Mouse (Mus musculus) cerebellum, adult 2 months (tissue): Measurements from ENCODE around the gene Tmem95. TPM values are rescaled to one million over a fixed set of nuclear protein-coding genes. Genes with fewer than 3 reads are reported as not detected.
"Not testable (repeated sequence)": the region's sequence is repeated elsewhere in the genome, so short reads cannot be mapped to it uniquely, and the experiment has no call there.

Experiments
- DNase-seq, 2 experiments: peaks; one replicate each; pipeline ENCODE4 v3.0.0; 2021
- H3K27ac ChIP-seq: fragments of 200-500 bp; 2 replicates; pipeline ENCODE4 v1.5.1; 2012; ENCODE audit warnings: low read length, control low read depth, inconsistent platforms; ENCODE audit not compliant: insufficient read depth
- H3K27me3 ChIP-seq: fragments of 200-500 bp; 2 replicates; pipeline ENCODE4 v1.6.1; 2012; ENCODE audit warnings: inconsistent platforms, mild to moderate bottlenecking, low read length, moderate library complexity; ENCODE audit not compliant: control insufficient read depth, insufficient read depth
- H3K4me1 ChIP-seq: fragments of 200-500 bp; 2 replicates; pipeline ENCODE4 v1.6.1; 2011; ENCODE audit warnings: low read length; ENCODE audit not compliant: control insufficient read depth, insufficient read depth
- H3K4me3 ChIP-seq: fragments of 200-500 bp; replicated peaks from 2 replicates; pipeline ENCODE3; 2011; ENCODE audit warnings: mild to moderate bottlenecking, low read depth, low read length, control low read depth; ENCODE audit not compliant: insufficient read depth
- CTCF ChIP-seq: fragments of 200-500 bp; IDR thresholded peaks from 2 replicates; pipeline ENCODE4 v1.5.1; 2011; ENCODE audit warnings: low read depth, mild to moderate bottlenecking, control low read depth, low read length, moderate library complexity, borderline replicate concordance; ENCODE audit not compliant: insufficient read depth
- POLR2A ChIP-seq: fragments of 200-500 bp; IDR thresholded peaks from 2 replicates; pipeline ENCODE4 v1.6.1; 2011; ENCODE audit warnings: low read length, control low read depth, borderline replicate concordance; ENCODE audit not compliant: insufficient read depth
- WGBS: fragments of 180-500 bp; shearing (Covaris S2); methylation state at CpG from one replicate; pipeline ENCODE4 v1.1.7; 2018; 5-methylcytosine and 5-hydroxymethylcytosine counted together
- polyA plus RNA-seq: library from polyadenylated mRNA; depleted of rRNA; stranded (reverse); fragments of >200 nt; gene quantifications from 2 replicates; pipeline ENCODE4 v1.2.3, GENCODE M21; 2012

Gene Tmem95
- polyA plus RNA-seq, 1 experiment = not detected

DNA sequence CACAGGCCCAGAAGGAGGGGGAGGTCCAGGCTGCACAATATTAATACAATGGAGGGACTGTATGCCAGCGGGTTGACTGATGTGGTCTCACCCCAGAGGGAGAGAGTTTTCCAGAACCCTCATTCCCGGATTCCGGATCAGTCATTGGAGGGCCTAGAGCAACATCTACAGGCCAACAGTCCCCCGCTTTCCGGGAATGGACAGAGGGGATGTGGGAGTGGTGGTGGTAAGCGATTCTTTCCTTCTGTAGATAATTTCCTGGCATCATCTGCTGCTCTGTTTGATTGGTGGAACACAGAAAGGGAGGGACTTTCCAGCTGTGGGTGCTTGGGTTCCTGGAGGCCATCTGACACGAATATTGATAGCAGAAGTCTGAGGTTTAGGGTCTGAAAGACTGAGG is 1.6 kb downstream of the Tmem95 start:
- TF ChIP-seq CTCF (no peak), POLR2A (no peak)
- no peak for DNase-seq
- Histone ChIP-seq H3K27ac (no peak overlapping the region), H3K27me3 (no peaks in the 10 kb centered on the region), H3K4me3 (no peak overlapping the region), H3K4me1 (no peaks in the 10 kb centered on the region)
- WGBS = 60% methylated on average over 7 of the region's 7 CpGs

DNA sequence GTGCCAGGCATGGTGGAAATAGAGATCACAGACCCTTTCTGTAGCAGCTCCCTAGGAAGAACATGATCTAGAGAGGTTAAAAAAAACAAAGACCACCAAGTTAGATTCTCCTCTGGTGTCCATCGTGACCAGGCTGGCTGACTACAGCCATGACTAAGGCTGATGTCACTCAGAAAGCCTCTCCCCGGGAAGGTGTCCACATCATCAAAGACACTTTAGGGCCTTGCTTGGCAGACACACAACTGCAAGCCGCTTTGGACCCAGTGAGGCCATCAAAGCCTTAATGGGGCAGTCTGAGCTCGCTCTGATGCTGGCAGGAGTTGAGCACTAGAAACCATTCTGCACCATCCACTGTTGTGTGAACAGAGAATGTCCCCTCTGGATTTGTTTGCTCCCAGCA is 5.4 kb downstream of the Tmem95 start:
- DNase-seq = no peak
- Histone ChIP-seq H3K4me1 (no peaks in the 10 kb centered on the region), H3K4me3 (no peak overlapping the region), H3K27ac (no peak overlapping the region), H3K27me3 (no peaks in the 10 kb centered on the region; the same call in 1 of the 2 replicates)
- TF ChIP-seq POLR2A (no peak), CTCF (no peak)
- WGBS = 60% methylated on average over 4 of the region's 4 CpGs

DNA sequence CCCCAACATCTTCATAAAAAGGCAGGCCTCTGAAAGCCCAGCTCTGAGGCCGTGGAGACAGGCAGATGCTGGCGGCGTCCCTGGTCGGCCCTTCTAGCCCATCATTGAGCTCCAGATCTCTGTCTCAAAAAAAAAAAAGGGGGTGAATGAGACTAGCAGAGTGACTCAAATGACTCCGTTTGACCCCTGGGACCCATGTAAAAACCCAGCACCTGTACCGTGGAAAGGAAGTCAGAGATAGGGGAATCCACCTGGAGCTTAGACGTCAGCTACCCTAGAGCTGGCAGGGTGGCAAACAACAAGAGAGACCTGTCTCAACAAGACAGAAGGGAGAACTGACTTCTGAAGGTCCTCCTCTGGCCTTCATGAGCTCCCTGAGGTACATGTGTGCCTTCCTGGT is 6.0 kb downstream of the Tmem95 start:
- no peak for DNase-seq
- no peak overlapping the region for H3K4me3 ChIP-seq
- no peak for TF ChIP-seq POLR2A
- no peak for TF ChIP-seq CTCF
- no peak overlapping the region for H3K27ac ChIP-seq
- no peaks in the 10 kb centered on the region; the same call in 1 of the 2 replicates for H3K27me3 ChIP-seq
- H3K4me1 ChIP-seq = no peaks in the 10 kb centered on the region
- WGBS = 89% methylated on average over 7 of the region's 7 CpGs

DNA sequence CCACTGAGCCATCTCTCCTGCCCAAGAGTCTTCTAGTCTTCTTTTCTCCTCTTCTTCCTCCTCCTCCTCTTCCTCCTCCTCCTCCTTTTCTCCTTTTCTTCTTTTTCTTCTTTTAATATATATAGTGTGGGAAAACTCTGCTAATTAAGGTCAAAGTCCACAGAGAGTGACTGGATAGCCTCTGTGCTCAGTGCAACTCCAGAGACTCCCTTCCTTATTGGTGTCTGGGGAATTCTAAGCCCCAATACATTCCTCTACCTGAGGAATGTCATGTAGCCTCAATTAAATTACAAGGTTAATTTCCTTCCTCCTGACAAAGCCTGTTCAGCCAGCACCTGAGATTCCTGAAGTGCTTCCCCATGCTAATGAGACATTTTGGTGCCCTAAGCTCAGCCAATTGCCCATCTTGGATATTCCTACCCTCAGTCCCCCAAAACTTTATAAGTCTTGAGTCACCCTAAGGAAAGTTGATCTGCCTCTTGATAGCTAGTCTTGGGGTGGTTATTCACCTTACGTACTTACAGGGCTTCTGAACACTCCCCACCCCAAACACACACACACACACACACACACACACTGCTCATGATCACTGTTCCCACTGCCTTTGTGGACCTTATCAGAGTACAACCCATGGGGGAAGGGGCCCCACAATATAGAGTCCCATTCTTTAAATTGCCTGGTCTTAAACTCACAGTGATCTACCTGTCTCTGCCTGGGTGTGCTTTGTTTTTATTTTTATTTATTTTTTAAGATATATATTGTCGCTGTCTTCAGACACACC is 7.3 kb downstream of the Tmem95 start:
- DNase-seq = no peak
- 94% methylated on average over 2 of the region's 2 CpGs for WGBS
- no peaks in the 10 kb centered on the region; the same call in 1 of the 2 replicates for H3K27me3 ChIP-seq
- H3K4me3 ChIP-seq = no peak overlapping the region
- TF ChIP-seq POLR2A (no peak), CTCF (no peak)
- no peaks in the 10 kb centered on the region for H3K4me1 ChIP-seq
- H3K27ac ChIP-seq = no peak overlapping the region

DNA sequence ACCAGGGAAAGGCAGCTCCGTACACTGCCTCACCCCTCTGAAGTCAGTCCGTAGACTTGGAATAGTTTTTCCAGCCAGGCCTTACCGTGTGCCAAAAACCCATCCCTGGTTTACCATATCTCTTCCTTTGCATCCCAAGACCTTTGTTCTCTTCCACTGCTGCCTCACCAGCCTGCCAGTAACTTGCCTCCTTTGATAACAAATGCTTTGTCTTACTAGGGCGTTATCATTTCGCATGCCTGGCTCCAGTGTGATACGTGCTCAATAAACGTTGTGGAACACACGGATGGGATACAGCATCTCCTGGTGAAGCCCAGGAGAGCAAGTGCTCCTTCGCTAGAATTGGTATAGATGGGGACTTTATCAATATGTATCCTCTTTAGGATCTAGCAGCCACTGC is 10.5 kb downstream of the Tmem95 start:
- Histone ChIP-seq H3K27me3 (no peaks in the 10 kb centered on the region; the same call in 1 of the 2 replicates), H3K4me3 (no peak overlapping the region), H3K27ac (no peak overlapping the region), H3K4me1 (no peaks in the 10 kb centered on the region)
- WGBS = 73% methylated on average over 9 of the region's 9 CpGs
- TF ChIP-seq POLR2A (no peak), CTCF (no peak)
- DNase-seq = no peak

DNA sequence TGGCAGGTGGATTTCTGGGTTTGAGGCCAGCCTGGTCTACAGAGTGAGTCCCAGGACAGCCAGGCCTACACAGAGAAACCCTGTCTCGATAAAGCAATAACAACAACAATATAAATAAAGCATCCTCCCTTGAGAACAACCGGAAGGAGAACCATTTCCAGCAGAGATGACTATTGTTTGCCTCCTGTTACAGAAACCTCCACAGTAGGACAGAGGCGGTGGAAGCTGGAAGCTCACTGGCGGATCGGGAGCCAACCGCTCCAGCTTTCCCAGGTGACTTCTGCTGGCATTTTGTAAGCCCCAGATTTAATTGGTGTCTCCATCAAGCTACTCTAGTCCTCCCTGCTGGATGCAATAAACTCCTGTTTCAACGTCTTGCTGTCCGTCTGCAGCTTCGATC is 12.3 kb downstream of the Tmem95 start:
- H3K27me3 ChIP-seq = no peaks in the 10 kb centered on the region; the same call in 1 of the 2 replicates
- WGBS = 79% methylated on average over 9 of the region's 9 CpGs
- DNase-seq = no peak
- H3K27ac ChIP-seq = no peak overlapping the region
- H3K4me3 ChIP-seq = no peak overlapping the region
- TF ChIP-seq POLR2A (no peak), CTCF (no peak)
- H3K4me1 ChIP-seq = no peaks in the 10 kb centered on the region

DNA sequence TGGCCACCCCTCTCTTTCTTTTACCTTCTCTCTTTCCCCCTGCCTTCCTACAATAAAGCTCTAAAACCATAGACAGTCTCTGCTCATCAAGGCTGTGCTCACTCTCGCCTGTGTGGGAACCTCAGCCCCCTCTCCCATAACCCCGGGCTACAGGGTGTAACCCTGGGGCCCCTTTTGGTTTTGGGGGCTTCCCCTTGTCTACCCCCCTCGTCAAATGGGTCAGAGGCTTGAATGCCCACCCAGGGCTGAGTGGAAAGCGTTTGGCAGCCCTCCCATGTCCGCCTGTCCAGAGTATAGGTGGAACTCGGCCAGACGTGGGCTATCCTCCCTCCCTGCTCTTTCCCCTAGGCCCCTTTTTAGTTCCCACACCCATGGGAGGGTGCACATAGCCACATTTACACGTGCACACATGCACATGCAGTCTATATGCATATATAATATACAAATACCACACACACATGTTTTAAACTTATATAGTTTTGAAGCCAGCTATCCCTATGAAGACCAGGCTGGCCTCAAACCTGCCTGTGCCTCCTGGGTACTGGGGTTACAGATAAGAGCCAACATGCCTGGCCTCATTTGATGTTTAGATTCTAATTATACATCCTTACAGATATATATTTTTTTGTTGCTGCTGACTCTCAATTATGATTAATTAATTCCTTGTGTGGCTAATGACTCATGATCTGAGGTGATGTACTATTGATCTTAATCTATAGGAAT is 13.5 kb downstream of the Tmem95 start:
- Histone ChIP-seq H3K27ac (no peak overlapping the region), H3K4me3 (no peak overlapping the region), H3K4me1 (no peaks in the 10 kb centered on the region), H3K27me3 (no peaks in the 10 kb centered on the region; the same call in 1 of the 2 replicates)
- WGBS = 20% methylated on average over 8 of the region's 8 CpGs
- TF ChIP-seq POLR2A (no peak), CTCF (no peak)
- DNase-seq = no peak

DNA sequence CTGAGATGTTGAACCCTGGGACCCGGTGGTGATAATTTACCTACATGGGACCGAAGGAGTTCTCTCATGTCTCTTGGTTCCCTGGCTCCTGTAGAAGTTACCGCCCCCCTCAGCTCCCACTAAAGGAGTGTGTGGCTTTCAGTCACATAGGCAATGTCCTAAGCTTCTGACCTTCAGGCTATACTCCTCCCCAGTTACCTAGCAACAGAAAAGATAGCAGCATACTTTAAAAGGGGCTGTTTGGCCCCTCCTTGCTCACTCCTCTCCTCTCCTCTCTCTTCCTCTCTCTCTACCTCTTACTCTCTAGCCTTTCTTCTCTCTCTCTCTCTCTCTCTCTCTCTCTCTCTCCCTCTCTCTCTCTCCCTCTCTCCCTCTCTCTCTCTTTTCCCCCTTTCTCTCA is 14.1 kb downstream of the Tmem95 start:
- H3K4me1 ChIP-seq, H3K27ac ChIP-seq, DNase-seq, H3K4me3 ChIP-seq, H3K27me3 ChIP-seq: not testable (repeated sequence)
- WGBS = 82% methylated on average over 3 of the region's 3 CpGs
